Comparison of ENCODE assay signal across 8 mouse cellular contexts in genomic region chr3:51708746-51709411, GRCm38 (mm10). TPM values are rescaled to one million over a fixed set of nuclear protein-coding genes. Genes with fewer than 3 reads are reported as not detected.
DNase-seq lines count a peak whose midpoint lies in the region; ATAC-seq and TF ChIP-seq lines count a peak whose summit lies in the region.
"Had no signal": no experiment of that assay in that cellular context is flagged by ENCODE, and none has a peak within 500 bp of the region (broad histone marks: within the 10 kb centered on the region; RNA-seq: fewer than 3 reads in every experiment).

No protein-coding gene starts in this region.

- peak; percentile 89 for DNase-seq in adrenal gland, postnatal 10 days
- DNase-seq in gastrocnemius, postnatal 4 days (ENCODE audit: low spot score in 2 of 2) = peak; percentile 66 to 78
- peak; percentile 75 to 83 for DNase-seq in left cerebral cortex, postnatal 14 days (ENCODE audit: low spot score in 2 of 2)
- peak; percentile 59 to 76 for DNase-seq in spleen, postnatal 10 days (ENCODE audit: low spot score in 2 of 2)

- TF ChIP-seq POLR2A in cortical plate, adult 2 months (IDR thresholded peaks at IDR 0.05; ENCODE audit: extremely low read depth, insufficient read depth, low read length) = no peak

- H3K4me1 ChIP-seq in cortical plate, adult 2 months (ENCODE audit: control insufficient read depth, insufficient read depth, low read length) = no peaks in the 10 kb centered on the region; the same call in 1 of the 2 replicates
- no peaks in the 10 kb centered on the region for H3K4me1 ChIP-seq in intestine, postnatal 0 days (replicated peaks; ENCODE audit: control insufficient read depth, insufficient read depth, low read length)
- H3K4me1 ChIP-seq in midbrain, embryonic 12.5 days = peaks cover 19% of the 10 kb centered on the region

- H3K27me3 ChIP-seq in intestine, postnatal 0 days (replicated peaks; ENCODE audit: control insufficient read depth, insufficient read depth, low read length) = no peaks in the 10 kb centered on the region
- no peaks in the 10 kb centered on the region for H3K27me3 ChIP-seq in midbrain, embryonic 12.5 days
- H3K27me3 ChIP-seq: neural tube, embryonic 12.5 days had no signal

- H3K9me3 ChIP-seq in intestine, postnatal 0 days (ENCODE audit: control insufficient read depth) = no peaks in the 10 kb centered on the region; the same call in 1 of the 2 replicates
- H3K9me3 ChIP-seq in midbrain, embryonic 12.5 days = no peaks in the 10 kb centered on the region
- H3K9me3 ChIP-seq: neural tube, embryonic 12.5 days had no signal

- intact Hi-C loops in left cerebral cortex, postnatal 14 days (cut with DNase I) = loop anchor here (10.0 kb wide), 1 partner anchor 156 kb away; no protein-coding TSS in a partner anchor

- H3K27ac ChIP-seq in cortical plate, adult 2 months (ENCODE audit: insufficient read depth, low read length) = no peak overlapping the region
- H3K27ac ChIP-seq in intestine, postnatal 0 days (ENCODE audit: low read depth, low read length) = peak overlapping the region; percentile 74
- H3K27ac ChIP-seq in midbrain, embryonic 12.5 days (replicated peaks) = peak overlapping the region; percentile 56
- H3K27ac ChIP-seq: neural tube, embryonic 12.5 days had no signal

- 48% methylated on average over 21 of the region's 21 CpGs for WGBS in intestine, postnatal 0 days
- 82% methylated on average over 21 of the region's 21 CpGs for WGBS in midbrain, embryonic 12.5 days

- peak overlapping the region; percentile 7; the same call in 1 of the 2 replicates for H3K4me3 ChIP-seq in cortical plate, adult 2 months (ENCODE audit: insufficient read depth, low read length)
- peak overlapping the region; percentile 4; the same call in 1 of the 2 replicates for H3K4me3 ChIP-seq in intestine, postnatal 0 days (ENCODE audit: low read depth, low read length)
- H3K4me3 ChIP-seq in midbrain, embryonic 12.5 days = no peak overlapping the region
- H3K4me3 ChIP-seq: neural tube, embryonic 12.5 days had no signal

- ATAC-seq in intestine, postnatal 0 days = peak; percentile 61; the same call in 1 of the 2 replicates
- peak; percentile 44; the same call in 1 of the 2 replicates for ATAC-seq in midbrain, embryonic 12.5 days (ENCODE audit: low FRiP score, low read depth)

- no peak overlapping the region for H3K9ac ChIP-seq in intestine, postnatal 0 days (ENCODE audit: low read depth, low read length)
- no peak overlapping the region for H3K9ac ChIP-seq in midbrain, embryonic 12.5 days (replicated peaks)
- H3K9ac ChIP-seq: neural tube, embryonic 12.5 days had no signal

- TF ChIP-seq CTCF in cortical plate, adult 2 months (IDR thresholded peaks at IDR 0.05; ENCODE audit: extremely low read depth, insufficient read depth, low read length) = no peak
- TF ChIP-seq CTCF in intestine, postnatal 0 days (IDR thresholded peaks at IDR 0.05; ENCODE audit: low read depth) = no peak

- H3K36me3 ChIP-seq in intestine, postnatal 0 days (ENCODE audit: control insufficient read depth, insufficient read depth) = no peaks in the 10 kb centered on the region
- H3K36me3 ChIP-seq in midbrain, embryonic 12.5 days = no peaks in the 10 kb centered on the region
- H3K36me3 ChIP-seq: neural tube, embryonic 12.5 days had no signal

- peak overlapping the region; percentile 45 for H3K4me2 ChIP-seq in intestine, postnatal 0 days (replicated peaks; ENCODE audit: low read depth)
- H3K4me2 ChIP-seq in midbrain, embryonic 12.5 days (replicated peaks) = no peak overlapping the region
- H3K4me2 ChIP-seq: neural tube, embryonic 12.5 days had no signal

RNA-seq across cellular contexts. Expression of gene Mgst2, which starts 48.7 kb away (rescaled TPM):
- 10 to 100 TPM; 45.3 to 46.4 TPM for total RNA-seq in adrenal gland, postnatal 10 days (2021)
- polyA plus RNA-seq in cortical plate, adult 2 months (2012; rRNA removed) = 0.13 and 0.40 TPM in 2 replicates
- total RNA-seq in gastrocnemius, postnatal 4 days (2021) = 1 to 10 TPM; 2.0 to 2.2 TPM
- polyA plus RNA-seq in intestine, postnatal 0 days (2015; fragmentation: Nextera tagmentation; extraction: Ambion mirVana) = 128 and 153 TPM in 2 replicates
- total RNA-seq in left cerebral cortex, postnatal 14 days (2021) = under 1 TPM in 1 of 2 experiments, not detected in 1; 0.82 TPM
- polyA plus RNA-seq in midbrain, embryonic 12.5 days (2016; fragmentation: Nextera tagmentation; extraction: Ambion mirVana) = 0.45 and 0.92 TPM in 2 replicates

Comparison
In these comparisons a context has a peak if more than half of its experiments do, and no peak if none do; other contexts are left out.
1. RNA of gene Mgst2, which starts 48.7 kb away (total RNA-seq): 45.3 to 46.4 TPM in adrenal gland, postnatal 10 days; 2.0 to 2.2 TPM in gastrocnemius, postnatal 4 days and 0.82 TPM in left cerebral cortex, postnatal 14 days; every median in the first group is over 10 times any median in the second.
2. Peak in every context shown above with its lines, with median percentiles within 50 percentile points of each other: DNase-seq.